Mouse (Mus musculus) hindbrain, embryonic 15.5 days (tissue): Measurements from ENCODE around the gene Fcgr1. TPM values are rescaled to one million over a fixed set of nuclear protein-coding genes. Genes with fewer than 3 reads are reported as not detected.

Experiments used
- microRNA-seq: library from miRNA; unstranded; fragments of <30 nt; microRNA quantifications from one replicate; pipeline ENCODE4, GENCODE M21; 2016
- polyA plus RNA-seq: library from polyadenylated mRNA; unstranded; fragments of >200 nt; fragmentation: Nextera tagmentation; extraction: Ambion mirVana; gene quantifications from 2 replicates; pipeline ENCODE4 v1.2.1, GENCODE M21; 2015

Fcgr1 gene
- polyA plus RNA-seq, 1 experiment from 2014 or later: 1.4 TPM

Small RNA genes within 50 kb of the gene (microRNA-seq; reads per million reads assigned to microRNA genes)
- not detected for gene Gm47311
- not detected for gene Gm47313

Other genes with a start within 250 kb of the Fcgr1 start
- 56.1 and 63.2 TPM in 2 replicates for gene Vps45, start 235.5 kb downstream of the Fcgr1 start, polyA plus RNA-seq
- gene Otud7b, start 189.4 kb downstream of the Fcgr1 start, polyA plus RNA-seq: 8.6 and 9.6 TPM in 2 replicates
- gene Mtmr11, start 132.0 kb downstream of the Fcgr1 start, polyA plus RNA-seq: 10.3 and 12.2 TPM in 2 replicates
- 127 and 146 TPM in 2 replicates for gene Sf3b4, start 121.6 kb downstream of the Fcgr1 start, polyA plus RNA-seq
- gene Sv2a, start 112.8 kb downstream of the Fcgr1 start, polyA plus RNA-seq: 126 and 137 TPM in 2 replicates
- gene Bola1, start 74.3 kb downstream of the Fcgr1 start, polyA plus RNA-seq: 56.0 and 56.3 TPM in 2 replicates
- gene Hist2h2ab, start 74.1 kb downstream of the Fcgr1 start, polyA plus RNA-seq: 0.42 and 0.77 TPM in 2 replicates
- 2.0 and 2.9 TPM in 2 replicates for gene Hist2h2ac, start 73.1 kb downstream of the Fcgr1 start, polyA plus RNA-seq
- gene Hist2h2be, start 72.8 kb downstream of the Fcgr1 start, polyA plus RNA-seq: 4.6 and 4.7 TPM in 2 replicates
- gene Hist2h3c2, start 54.8 kb downstream of the Fcgr1 start, polyA plus RNA-seq: 1.2 and 1.7 TPM in 2 replicates
- gene Hist2h2aa2, start 53.7 kb downstream of the Fcgr1 start, polyA plus RNA-seq: 28.7 and 39.4 TPM in 2 replicates
- 17.3 and 22.4 TPM in 2 replicates for gene Hist2h2aa1, start 48.5 kb downstream of the Fcgr1 start, polyA plus RNA-seq
- gene Hist2h3c1, start 47.3 kb downstream of the Fcgr1 start, polyA plus RNA-seq: 0.27 TPM in 1 of 2 replicates, not detected in the other
- 4.5 and 6.5 TPM in 2 replicates for gene Hist2h4, start 30.7 kb downstream of the Fcgr1 start, polyA plus RNA-seq
- gene Hist2h3b, start 25.3 kb downstream of the Fcgr1 start, polyA plus RNA-seq: 12.2 and 19.7 TPM in 2 replicates
- 3.0 and 4.2 TPM in 2 replicates for gene Hist2h2bb, start 24.2 kb downstream of the Fcgr1 start, polyA plus RNA-seq
- not detected in 2 replicates for gene BC107364, start 158.3 kb upstream of the Fcgr1 start, polyA plus RNA-seq
- 1.9 and 2.0 TPM in 2 replicates for gene Hfe2, start 231.2 kb upstream of the Fcgr1 start, polyA plus RNA-seq